Mouse (Mus musculus) C3H10T1/2 (cell line): ENCODE measurements around the gene Adgrv1. TPM values are rescaled to one million over a fixed set of nuclear protein-coding genes. Genes with fewer than 3 reads are reported as not detected.

Experiments
- polyA plus RNA-seq, 2 experiments: library from polyadenylated mRNA; unstranded; fragments of >200 nt; fragmentation: generic; extraction: Trizol; gene quantifications; one replicate each; pipeline ENCODE4 v1.2.1; 2012; ENCODE audit warnings: missing spikeins in 2 of 2

Gene Adgrv1
- polyA plus RNA-seq: under 1 TPM in 1 of 2 experiments, not detected in 1; 0.07 TPM

GRCm38 (mm10) chr13:81632720-81633415, at the start of gene Adgrv1:
Gene Adgrv1, minus strand, starts transcription at chr13:81633154.

GRCm38 (mm10) chr13:81657351-81658052, 24.5 kb upstream of the Adgrv1 start, which contains the start of gene Lysmd3:
Gene Lysmd3, plus strand, starts transcription at chr13:81657663.

Other genes starting within 250 kb of the Adgrv1 start
- gene Lysmd3, start 24.5 kb upstream of the Adgrv1 start, polyA plus RNA-seq: under 1 TPM; 0.07 to 0.72 TPM
- gene Polr3g, start 77.9 kb upstream of the Adgrv1 start, polyA plus RNA-seq: 1 to 10 TPM; 1.0 to 2.0 TPM
- gene Mblac2, start 78.2 kb upstream of the Adgrv1 start, polyA plus RNA-seq: 1 to 10 TPM in 1 of 2 experiments, under 1 TPM in 1; 0.64 to 1.3 TPM
- 10 to 100 TPM in 1 of 2 experiments, 1 to 10 TPM in 1; 6.3 to 44.9 TPM for gene Cetn3, start 149.9 kb upstream of the Adgrv1 start, polyA plus RNA-seq